Mouse (Mus musculus): Measurements from ENCODE around the gene Kmt5b.

GRCm38 (mm10) chr19:3730781-3731646, 36.2 kb upstream of the Kmt5b start:
- TF ChIP-seq EP300 (IDR thresholded peaks at IDR 0.05; ENCODE audit: low read depth) (no peak), CTCF (IDR thresholded peaks at IDR 0.05; ENCODE audit: low read depth) (no peak)

Measured in liver, postnatal 0 days (tissue).